In the genomic region with DNA sequence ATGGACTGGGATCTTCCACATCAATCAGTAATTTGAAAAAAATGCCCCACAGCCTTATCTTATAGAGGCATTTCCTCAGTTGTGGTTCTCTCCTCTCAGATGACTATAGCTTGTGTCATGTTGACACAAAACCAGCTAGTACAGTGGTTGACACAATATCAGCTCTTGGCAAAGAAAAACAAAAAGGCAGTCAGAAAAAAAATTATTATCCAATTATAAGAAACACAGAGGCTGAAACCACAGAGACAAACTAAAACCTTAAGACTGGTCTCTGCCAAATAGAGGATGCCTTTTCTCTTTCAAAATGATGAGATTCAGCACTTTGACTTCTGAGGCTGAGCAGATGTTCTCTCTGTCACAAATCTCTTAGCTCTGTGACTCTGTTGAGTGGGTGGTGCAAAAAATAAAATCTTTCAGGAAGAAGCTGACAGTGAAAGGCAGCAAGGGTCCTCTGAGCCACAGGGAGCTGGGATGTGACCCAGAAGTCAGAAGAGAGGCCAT, we compare ENCODE assay signal across 15 mouse cellular contexts.
DNase-seq lines count a peak whose midpoint lies in the region; ATAC-seq and TF ChIP-seq lines count a peak whose summit lies in the region.
"Had no signal": no experiment of that assay in that cellular context is flagged by ENCODE, and none has a peak within 500 bp of the region (broad histone marks: within the 10 kb centered on the region; RNA-seq: fewer than 3 reads in every experiment).

No protein-coding gene starts in this region.

- H3K4me2 ChIP-seq in heart, postnatal 0 days (ENCODE audit: low read depth, low read length), result no peak overlapping the region
- no peak overlapping the region for H3K4me2 ChIP-seq in liver, embryonic 16.5 days (ENCODE audit: low read depth, low read length)
- no peak overlapping the region for H3K4me2 ChIP-seq in liver, embryonic 11.5 days
- no peak overlapping the region for H3K4me2 ChIP-seq in stomach, embryonic 16.5 days (ENCODE audit: low read depth, low read length)
- no peak overlapping the region for H3K4me2 ChIP-seq in neural tube, embryonic 15.5 days
- H3K4me2 ChIP-seq: heart, embryonic 11.5 days had no signal

- ATAC-seq in heart, postnatal 0 days (ENCODE audit: insufficient read depth, low read depth), result no peak
- no peak for ATAC-seq in liver, embryonic 16.5 days (ENCODE audit: low read depth)
- ATAC-seq in liver, embryonic 11.5 days (replicated peaks; ENCODE audit: low FRiP score), result no peak
- ATAC-seq in stomach, embryonic 16.5 days (ENCODE audit: insufficient read depth, low FRiP score), result no peak
- no peak for ATAC-seq in neural tube, embryonic 15.5 days (ENCODE audit: low FRiP score)
- ATAC-seq: hindbrain, postnatal 0 days; lung, postnatal 0 days had no signal

- 0 out of 2 replicates have a peak overlapping the region, but pooled peaks have one; percentile 5 for H3K27ac ChIP-seq in heart, postnatal 0 days (ENCODE audit: low read depth)
- H3K27ac ChIP-seq in heart, embryonic 10.5 days, result no peak overlapping the region
- H3K27ac ChIP-seq in liver, embryonic 16.5 days (ENCODE audit: low read length), result 0 out of 2 replicates have a peak overlapping the region, but pooled peaks have one; percentile 17
- H3K27ac ChIP-seq in liver, embryonic 11.5 days (ENCODE audit: low read depth, low read length), result no peak overlapping the region
- H3K27ac ChIP-seq in brown adipose tissue, adult 24 weeks (replicated peaks; ENCODE audit: low read depth, low read length), result peak overlapping the region; percentile 19
- H3K27ac ChIP-seq in stomach, embryonic 16.5 days (ENCODE audit: low read length), result peak overlapping the region; percentile 41; the same call in 1 of the 2 replicates
- H3K27ac ChIP-seq in neural tube, embryonic 15.5 days (replicated peaks), result no peak overlapping the region
- H3K27ac ChIP-seq: forebrain, embryonic 10.5 days; hindbrain, postnatal 0 days had no signal

- H3K4me1 ChIP-seq in heart, postnatal 0 days (ENCODE audit: control insufficient read depth, insufficient read depth), result no peaks in the 10 kb centered on the region; the same call in none of the 2 replicates
- peaks cover 12% of the 10 kb centered on the region for H3K4me1 ChIP-seq in heart, embryonic 10.5 days
- H3K4me1 ChIP-seq in liver, embryonic 16.5 days (ENCODE audit: control insufficient read depth, low read depth, low read length), result no peaks in the 10 kb centered on the region
- H3K4me1 ChIP-seq in liver, embryonic 11.5 days (replicated peaks; ENCODE audit: control insufficient read depth, insufficient read depth, low read length), result peaks cover 4% of the 10 kb centered on the region; the same call in 1 of the 2 replicates
- H3K4me1 ChIP-seq in brown adipose tissue, adult 24 weeks (ENCODE audit: control insufficient read depth, insufficient read depth, insufficient read length, low read length), result peaks cover 14% of the 10 kb centered on the region
- peaks cover 12% of the 10 kb centered on the region for H3K4me1 ChIP-seq in stomach, embryonic 16.5 days (ENCODE audit: control insufficient read depth, insufficient read depth, low read length)
- H3K4me1 ChIP-seq in neural tube, embryonic 15.5 days, result peaks cover 11% of the 10 kb centered on the region

- no peak for TF ChIP-seq EP300 in heart, postnatal 0 days (IDR thresholded peaks at IDR 0.05; ENCODE audit: low read depth)

- H3K9me3 ChIP-seq in heart, postnatal 0 days (replicated peaks; ENCODE audit: control insufficient read depth, low read length), result no peaks in the 10 kb centered on the region
- H3K9me3 ChIP-seq in heart, embryonic 10.5 days, result no peaks in the 10 kb centered on the region
- no peaks in the 10 kb centered on the region for H3K9me3 ChIP-seq in liver, embryonic 16.5 days (replicated peaks; ENCODE audit: control insufficient read depth, low read length)
- no peaks in the 10 kb centered on the region for H3K9me3 ChIP-seq in liver, embryonic 11.5 days (ENCODE audit: control insufficient read depth, low read length)
- H3K9me3 ChIP-seq in stomach, embryonic 16.5 days (replicated peaks; ENCODE audit: control insufficient read depth, low read length), result no peaks in the 10 kb centered on the region
- H3K9me3 ChIP-seq in neural tube, embryonic 15.5 days (replicated peaks), result no peaks in the 10 kb centered on the region

- no peak for TF ChIP-seq CTCF in heart, postnatal 0 days (IDR thresholded peaks at IDR 0.05; ENCODE audit: low read depth)

- H3K4me3 ChIP-seq in heart, postnatal 0 days (ENCODE audit: low read depth, low read length), result no peak overlapping the region
- no peak overlapping the region for H3K4me3 ChIP-seq in heart, embryonic 10.5 days
- H3K4me3 ChIP-seq in liver, embryonic 16.5 days (ENCODE audit: low read depth, low read length), result no peak overlapping the region
- H3K4me3 ChIP-seq in liver, embryonic 11.5 days (ENCODE audit: low read depth, low read length), result no peak overlapping the region
- H3K4me3 ChIP-seq in brown adipose tissue, adult 24 weeks (ENCODE audit: insufficient read depth, low read depth, low read length), result no peak overlapping the region
- no peak overlapping the region for H3K4me3 ChIP-seq in stomach, embryonic 16.5 days (replicated peaks; ENCODE audit: low read length)
- no peak overlapping the region for H3K4me3 ChIP-seq in neural tube, embryonic 15.5 days (replicated peaks)
- H3K4me3 ChIP-seq: forebrain, embryonic 10.5 days had no signal

- no peak for DNase-seq in heart, postnatal 0 days (ENCODE audit: low spot score)
- DNase-seq in heart, embryonic 10.5 days (ENCODE audit: low spot score), result no peak
- no peak for DNase-seq in liver, embryonic 11.5 days (ENCODE audit: low spot score)
- DNase-seq in spleen, postnatal 36 days (ENCODE audit: low spot score in 2 of 2), result no peak
- DNase-seq: embryo, embryonic 11 days; thymus, postnatal 4 days had no signal

- H3K27me3 ChIP-seq in heart, postnatal 0 days (ENCODE audit: control insufficient read depth, insufficient read depth, low read length), result no peaks in the 10 kb centered on the region
- H3K27me3 ChIP-seq in heart, embryonic 10.5 days (ENCODE audit: insufficient read depth, poor library complexity, severe bottlenecking), result no peaks in the 10 kb centered on the region
- H3K27me3 ChIP-seq in liver, embryonic 16.5 days (ENCODE audit: control insufficient read depth, insufficient read depth, low read depth, low read length), result no peaks in the 10 kb centered on the region
- H3K27me3 ChIP-seq in liver, embryonic 11.5 days (replicated peaks; ENCODE audit: control insufficient read depth, insufficient read depth, low read length), result no peaks in the 10 kb centered on the region
- no peaks in the 10 kb centered on the region for H3K27me3 ChIP-seq in stomach, embryonic 16.5 days (ENCODE audit: control insufficient read depth, insufficient read depth, low read length)
- no peaks in the 10 kb centered on the region for H3K27me3 ChIP-seq in neural tube, embryonic 15.5 days (replicated peaks)
- H3K27me3 ChIP-seq: CH12.LX had no signal

- no peak overlapping the region for H3K9ac ChIP-seq in heart, postnatal 0 days (replicated peaks; ENCODE audit: low read depth, low read length)
- H3K9ac ChIP-seq in liver, embryonic 16.5 days (ENCODE audit: low read depth, low read length), result no peak overlapping the region
- no peak overlapping the region for H3K9ac ChIP-seq in liver, embryonic 11.5 days (ENCODE audit: low read depth, low read length)
- H3K9ac ChIP-seq in stomach, embryonic 16.5 days (ENCODE audit: low read length), result no peak overlapping the region
- no peak overlapping the region for H3K9ac ChIP-seq in neural tube, embryonic 15.5 days (replicated peaks)

- H3K36me3 ChIP-seq in heart, postnatal 0 days (replicated peaks; ENCODE audit: control insufficient read depth, insufficient read depth, low read length), result no peaks in the 10 kb centered on the region
- no peaks in the 10 kb centered on the region for H3K36me3 ChIP-seq in heart, embryonic 10.5 days
- H3K36me3 ChIP-seq in liver, embryonic 16.5 days (ENCODE audit: control insufficient read depth, insufficient read depth), result no peaks in the 10 kb centered on the region
- no peaks in the 10 kb centered on the region for H3K36me3 ChIP-seq in liver, embryonic 11.5 days (ENCODE audit: control insufficient read depth, insufficient read depth, low read length)
- H3K36me3 ChIP-seq in stomach, embryonic 16.5 days (ENCODE audit: control insufficient read depth, insufficient read depth, low read length), result no peaks in the 10 kb centered on the region
- no peaks in the 10 kb centered on the region for H3K36me3 ChIP-seq in neural tube, embryonic 15.5 days
- H3K36me3 ChIP-seq: forebrain, embryonic 10.5 days had no signal

Comparison
In these comparisons a context has a peak if more than half of its experiments do, and no peak if none do; other contexts are left out.
1. H3K27ac ChIP-seq: peak in heart, postnatal 0 days (single experiment), liver, embryonic 16.5 days (single experiment), brown adipose tissue, adult 24 weeks (single experiment) and stomach, embryonic 16.5 days (single experiment); none in heart, embryonic 10.5 days (single experiment), liver, embryonic 11.5 days (single experiment) and neural tube, embryonic 15.5 days (single experiment).